Mouse (Mus musculus) spleen, postnatal 36 days (tissue): ENCODE data around the gene Drg1.
A peak's percentile ranks its signal among the peaks of the same experiment; 100 is the strongest.
"Not testable (repeated sequence)": the region's sequence is repeated elsewhere in the genome, so short reads cannot be mapped to it uniquely, and the experiment has no call there.

Source experiments
- DNase-seq, 2 experiments: peaks; one replicate each; pipeline ENCODE4 v3.0.0; 2022; ENCODE audit warnings: low spot score in 2 of 2, mixed read lengths in 1 of 2

Gene Drg1

DNA sequence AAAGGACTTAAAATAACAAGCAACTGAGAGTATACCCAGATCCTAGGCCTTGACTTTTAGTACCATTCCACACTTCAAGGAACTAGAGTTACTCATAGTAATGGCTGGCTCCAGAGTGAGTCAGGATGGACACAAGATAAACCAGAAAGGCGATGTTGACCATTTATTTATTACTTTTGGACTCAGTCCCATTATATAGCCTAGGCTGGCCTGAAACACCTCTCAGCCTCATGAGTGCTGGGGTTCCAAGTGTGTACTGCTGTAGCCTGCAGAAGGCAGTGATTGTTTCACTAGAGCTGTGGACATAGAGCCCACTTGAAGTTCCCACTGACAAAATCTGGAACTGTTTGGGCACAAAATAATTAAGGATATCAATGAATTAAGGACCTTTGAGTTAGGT, 53.7 kb downstream of the Drg1 start:
- no peak for DNase-seq

DNA sequence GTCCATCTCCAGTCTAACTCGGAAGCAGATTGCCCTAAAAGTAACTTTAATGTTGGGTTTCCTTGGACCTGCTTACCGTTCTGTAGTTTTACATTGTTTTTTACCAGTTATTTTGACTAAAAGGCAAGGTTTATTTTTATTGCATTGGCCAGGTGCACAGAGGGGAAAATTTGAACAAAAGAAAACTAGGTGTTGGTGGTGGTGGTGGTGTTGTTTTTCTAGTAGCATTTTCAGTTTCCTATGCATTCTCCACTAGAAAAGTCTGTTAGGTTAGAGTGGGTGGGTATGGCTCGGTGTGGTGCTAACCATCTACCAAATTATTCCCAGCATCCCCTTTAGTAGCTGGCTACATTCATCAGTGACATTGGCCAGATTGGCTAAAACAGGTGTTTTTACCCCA, 59.4 kb downstream of the Drg1 start:
- no peak for DNase-seq

DNA sequence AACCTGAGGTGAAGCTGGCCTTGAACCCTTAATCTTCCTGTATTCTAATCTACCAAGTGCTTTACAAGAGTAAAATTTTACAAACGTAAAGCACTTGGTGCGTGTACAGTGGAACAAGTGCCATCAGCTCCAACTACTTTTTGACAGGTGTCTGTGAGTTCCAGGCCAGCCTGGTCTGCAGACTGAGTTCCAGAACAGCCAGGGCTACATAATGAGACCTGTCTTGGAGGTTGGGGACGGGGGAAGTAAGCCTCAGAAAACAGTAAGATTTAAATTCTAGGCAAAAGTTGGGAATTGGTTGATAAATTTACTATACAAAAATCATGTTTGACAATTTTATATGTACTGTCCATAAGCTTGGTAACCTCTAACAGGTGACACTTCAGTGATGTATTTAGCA, 61.0 kb downstream of the Drg1 start:
- no peak for DNase-seq

DNA sequence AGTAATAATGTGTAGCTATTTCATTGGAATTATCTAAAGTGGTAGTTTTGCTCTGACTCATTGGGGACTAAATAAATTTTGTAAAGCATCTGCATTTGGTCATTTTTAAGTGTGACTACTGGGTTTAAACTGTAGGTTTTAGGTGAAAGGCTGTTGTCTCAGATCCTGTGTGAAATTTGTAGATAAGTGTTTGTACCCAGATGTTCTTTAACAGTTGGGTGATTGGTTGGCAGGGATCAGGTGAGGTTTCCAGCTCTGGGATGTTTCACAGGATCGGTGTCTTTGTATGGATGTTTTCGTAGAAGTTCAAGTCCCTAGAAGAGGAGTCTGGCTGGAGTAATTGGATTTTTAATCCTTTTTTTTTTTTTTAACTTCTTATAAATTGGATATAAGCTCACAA, 62.4 kb downstream of the Drg1 start:
- DNase-seq = no peak

DNA sequence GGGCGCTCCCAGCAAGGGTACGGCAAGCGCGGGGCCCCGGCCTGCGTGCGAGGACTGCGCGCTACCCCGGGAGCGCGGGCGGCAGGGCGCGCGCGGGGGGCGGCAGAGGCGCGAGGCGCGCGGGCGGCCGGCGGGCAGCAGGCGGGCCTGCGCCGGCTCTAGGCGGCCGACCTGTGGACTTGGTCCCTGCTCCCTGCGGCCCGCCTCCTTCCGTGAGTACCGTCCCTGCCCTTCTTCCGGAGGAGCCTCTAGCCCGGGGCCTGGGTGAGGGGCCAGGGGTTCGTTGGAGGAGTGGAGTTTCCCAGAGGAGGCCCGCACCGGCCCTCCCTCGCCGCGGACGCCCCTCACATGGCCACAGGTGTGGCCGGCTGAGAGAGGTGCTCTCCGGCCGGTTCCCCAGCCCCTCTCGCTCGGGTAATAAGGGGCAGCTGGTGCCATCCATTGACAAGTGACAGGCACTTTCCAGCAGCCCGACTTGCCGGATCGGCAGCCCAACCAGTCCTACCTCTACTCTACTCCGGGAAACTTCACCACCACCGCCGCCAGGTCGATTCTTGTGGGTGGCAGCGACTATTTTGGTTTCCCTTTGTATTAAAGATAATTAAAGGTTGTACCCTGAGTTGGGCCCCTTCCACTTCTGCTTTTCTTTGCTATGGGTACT, 63.3 kb downstream of the Drg1 start:
- DNase-seq = peak; percentile 71 to 81

DNA sequence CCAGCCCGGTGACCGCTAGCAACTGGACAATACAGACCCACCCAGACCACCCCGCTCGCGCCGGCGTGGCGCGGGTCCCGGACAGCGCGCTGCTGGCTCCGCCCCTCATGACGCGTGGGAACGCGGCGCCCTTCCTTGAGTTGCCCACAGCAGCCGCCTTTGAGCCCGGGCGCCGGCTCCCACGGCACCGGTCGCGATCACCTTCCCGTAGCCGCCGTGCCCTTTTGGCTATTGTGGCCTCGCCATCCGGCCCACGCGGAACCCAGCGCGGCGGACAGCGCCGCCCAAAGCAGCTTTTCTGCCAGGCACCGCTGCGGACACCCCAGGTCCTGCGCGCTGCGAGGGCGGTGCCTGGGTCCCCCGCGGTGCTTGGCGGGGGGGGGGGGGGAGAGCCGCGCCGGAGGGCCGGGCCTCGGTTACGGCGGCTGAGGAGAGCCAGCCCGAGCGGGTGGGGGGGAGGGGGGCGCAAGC, 63.9 kb downstream of the Drg1 start, which contains the start of gene Eif4enif1:
Gene Eif4enif1 (plus strand): TSS at position 162 of the 471 bp plus-strand sequence.
- peak; percentile 76 to 84 for DNase-seq

DNA sequence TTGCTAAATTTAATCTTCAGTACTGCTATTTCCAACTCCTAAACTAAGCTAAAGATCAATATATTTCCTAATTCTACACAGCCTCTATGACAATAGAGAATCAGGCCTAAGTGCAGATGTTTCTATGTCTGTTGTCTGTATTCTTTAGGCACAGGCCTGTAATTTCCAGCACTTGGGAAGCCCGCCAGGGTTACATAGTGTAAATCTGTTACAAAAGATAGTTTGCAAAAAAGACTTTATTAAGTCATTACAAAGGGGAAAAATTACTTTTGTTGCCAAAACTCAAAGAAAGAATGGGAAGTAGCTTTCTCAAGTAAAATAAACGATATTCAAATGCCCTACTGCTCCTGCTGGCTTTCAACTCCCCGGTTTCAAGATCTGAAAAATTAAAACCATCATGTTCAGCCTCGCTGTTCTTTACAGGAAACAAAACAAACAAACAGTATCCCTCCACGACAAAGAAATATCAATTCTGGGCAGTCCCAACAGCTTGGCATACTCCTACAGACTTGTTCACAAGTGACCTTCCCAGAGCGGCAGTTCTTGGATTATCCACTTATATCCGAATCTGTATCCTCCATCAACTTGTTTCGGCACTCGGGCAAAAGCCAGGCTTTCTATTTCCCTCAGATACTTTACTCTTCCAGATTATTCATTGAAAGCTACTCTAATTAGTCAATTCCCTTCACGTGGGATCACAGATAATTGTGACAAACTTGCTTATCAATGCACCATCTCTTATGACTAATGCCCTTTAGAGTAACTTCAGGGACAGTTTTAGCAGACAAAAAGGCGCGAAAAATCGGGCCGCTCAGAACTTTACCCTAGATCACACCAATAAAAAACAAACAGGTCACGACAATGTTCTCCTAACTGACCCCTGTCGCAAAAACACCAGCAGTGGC, 64.6 kb downstream of the Drg1 start:
- DNase-seq = no peak

DNA sequence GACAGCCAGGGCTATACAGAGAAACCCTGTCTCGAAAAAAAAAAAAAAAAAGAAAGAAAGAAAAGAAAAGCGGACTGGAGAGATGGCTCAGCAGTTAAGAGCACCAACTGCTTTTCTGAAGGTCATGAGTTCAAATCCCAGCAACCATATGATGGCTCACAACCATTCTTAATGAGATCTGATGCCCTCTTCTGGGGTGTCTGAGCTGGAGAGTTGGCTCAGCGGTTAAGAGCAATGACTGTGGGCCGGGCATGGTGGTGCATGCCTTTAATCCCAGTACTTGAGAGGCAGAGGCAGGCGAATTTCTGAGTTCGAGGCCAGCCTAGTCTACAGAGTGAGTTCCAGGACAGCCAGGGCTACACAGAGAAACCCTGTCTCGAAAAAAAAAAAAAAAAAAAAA, 65.6 kb downstream of the Drg1 start:
- not testable (repeated sequence) for DNase-seq

DNA sequence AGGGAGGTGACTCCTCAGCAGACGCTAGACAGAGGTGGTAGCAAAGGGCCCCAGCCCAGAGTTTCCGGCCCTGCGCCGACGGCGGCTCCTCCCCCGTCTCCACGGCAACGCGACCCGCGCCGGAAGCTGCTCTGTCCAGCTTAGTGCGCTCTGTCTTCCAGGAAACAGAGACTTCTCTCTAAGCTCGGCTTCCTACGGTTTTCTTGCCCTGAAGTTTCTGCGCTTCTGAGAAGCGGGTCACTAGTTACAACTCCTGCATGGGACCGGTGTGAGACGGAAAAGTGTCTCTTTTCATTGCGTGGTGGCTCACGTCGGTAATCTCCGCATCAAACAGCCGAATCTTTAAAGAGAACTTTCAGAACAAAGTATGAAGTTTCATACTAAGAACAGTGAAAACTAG, 72.9 kb downstream of the Drg1 start, which contains the start of gene Sfi1:
Gene Sfi1 (minus strand): TSS at position 101 of the 400 bp plus-strand sequence.
- DNase-seq = no peak

DNA sequence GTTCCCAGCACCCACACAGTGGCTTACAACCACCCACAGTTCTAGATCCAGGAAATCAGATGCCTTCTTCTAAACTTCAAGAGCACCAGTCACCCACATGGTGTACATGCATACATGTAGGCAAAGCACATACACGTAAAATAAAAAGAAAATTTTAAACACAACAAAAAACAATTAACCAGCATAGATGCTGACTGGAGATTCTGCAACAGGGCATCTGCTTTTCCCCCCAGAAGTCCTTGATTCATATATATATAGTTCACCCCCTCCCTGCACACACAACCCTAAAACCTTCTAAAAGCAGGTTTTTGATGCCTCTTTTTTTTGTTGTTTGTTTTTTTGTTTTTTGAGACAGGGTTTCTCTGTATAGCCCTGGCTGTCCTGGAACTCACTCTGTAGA, 83.5 kb downstream of the Drg1 start:
- peak in 1 of 2 experiments; percentile 23 for DNase-seq

DNA sequence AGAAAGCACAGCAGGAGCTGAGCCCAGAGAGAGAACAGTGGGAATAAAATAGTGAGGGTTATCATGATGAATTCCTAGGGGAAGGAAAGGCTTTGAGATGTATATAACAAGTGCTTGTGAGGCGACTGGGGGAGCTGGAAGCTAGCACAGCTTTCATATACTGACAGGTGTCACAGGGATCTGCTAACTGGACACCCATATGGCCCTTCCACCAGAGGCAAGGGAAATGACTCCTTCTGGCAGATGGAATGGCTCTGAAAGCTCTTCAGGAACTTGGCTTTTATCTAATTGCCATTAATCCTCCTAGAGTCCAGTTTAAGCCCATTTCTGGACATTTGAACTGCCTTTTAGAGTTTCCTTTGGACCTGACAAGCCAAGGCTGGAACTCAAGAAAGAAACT, 84.2 kb downstream of the Drg1 start:
- DNase-seq = not testable (repeated sequence)

DNA sequence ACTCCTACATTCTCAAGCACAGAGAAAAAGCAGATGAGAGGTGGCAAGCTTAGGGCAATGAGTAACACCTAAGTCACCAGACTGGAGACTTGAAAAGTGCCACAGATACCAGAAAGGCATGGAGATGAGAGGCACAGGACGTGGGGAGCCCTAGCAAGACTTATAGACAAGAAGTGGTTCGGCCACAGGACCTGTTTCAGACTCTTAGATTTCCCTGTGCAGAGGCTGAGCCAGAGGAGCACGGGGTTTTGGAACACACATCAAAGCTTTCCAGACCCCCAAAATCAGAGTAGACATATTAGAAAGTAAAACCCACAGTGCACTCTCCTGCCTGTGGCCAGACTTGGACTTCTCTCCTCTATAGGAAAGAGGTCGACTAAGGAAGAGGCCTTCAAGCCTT, 85.0 kb downstream of the Drg1 start:
- peak; percentile 76 to 78 for DNase-seq

DNA sequence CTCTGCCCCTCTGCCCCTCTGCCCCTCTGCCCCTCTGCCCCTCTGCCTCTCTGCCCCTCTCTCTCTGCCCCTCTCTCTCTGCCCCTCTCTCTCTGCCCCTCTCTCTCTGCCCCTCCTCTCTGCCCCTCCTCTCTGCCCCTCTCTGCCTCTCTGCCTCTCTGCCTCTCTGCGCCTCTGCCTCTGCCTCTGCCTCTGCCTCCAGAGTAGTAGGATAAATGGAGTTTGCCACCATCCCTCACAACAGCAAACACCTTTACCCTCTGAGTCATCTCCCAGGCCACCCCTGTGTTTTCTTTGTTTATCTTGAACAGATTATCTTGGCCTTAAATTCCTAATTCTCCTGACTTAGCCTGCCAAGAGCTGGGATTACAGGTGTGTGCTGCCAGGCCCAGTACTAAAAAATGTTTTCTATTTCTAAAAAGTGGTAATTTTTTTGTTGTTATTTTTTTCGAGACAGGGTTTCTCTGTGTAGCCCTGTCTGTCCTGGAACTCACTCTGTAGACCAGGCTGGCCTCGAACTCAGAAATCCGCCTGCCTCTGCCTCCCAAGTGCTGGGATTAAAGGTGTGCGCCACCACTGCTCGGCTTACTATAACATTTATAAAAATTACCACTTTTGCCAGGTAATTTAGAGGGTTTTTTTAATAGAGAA, 85.6 kb downstream of the Drg1 start:
- peak in 1 of 2 experiments; percentile 7 for DNase-seq

DNA sequence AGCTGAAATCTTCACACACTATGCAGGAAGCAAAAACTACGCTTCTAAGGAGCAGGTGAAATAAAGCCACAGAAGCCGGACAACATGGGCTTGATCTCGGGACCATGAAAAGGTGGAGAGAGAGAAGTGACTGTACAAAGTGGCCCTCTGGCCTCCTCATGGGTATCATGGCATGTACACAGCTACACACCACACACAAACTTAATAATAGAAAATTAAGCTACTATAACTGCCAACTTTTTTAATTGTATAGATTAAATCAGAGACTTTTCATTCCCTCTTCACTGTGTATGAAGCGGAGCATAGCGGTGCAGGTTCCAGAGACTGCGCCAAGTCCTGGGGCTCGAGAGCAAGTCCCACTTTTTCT, 86.5 kb downstream of the Drg1 start:
- DNase-seq = peak; percentile 43 to 59

DNA sequence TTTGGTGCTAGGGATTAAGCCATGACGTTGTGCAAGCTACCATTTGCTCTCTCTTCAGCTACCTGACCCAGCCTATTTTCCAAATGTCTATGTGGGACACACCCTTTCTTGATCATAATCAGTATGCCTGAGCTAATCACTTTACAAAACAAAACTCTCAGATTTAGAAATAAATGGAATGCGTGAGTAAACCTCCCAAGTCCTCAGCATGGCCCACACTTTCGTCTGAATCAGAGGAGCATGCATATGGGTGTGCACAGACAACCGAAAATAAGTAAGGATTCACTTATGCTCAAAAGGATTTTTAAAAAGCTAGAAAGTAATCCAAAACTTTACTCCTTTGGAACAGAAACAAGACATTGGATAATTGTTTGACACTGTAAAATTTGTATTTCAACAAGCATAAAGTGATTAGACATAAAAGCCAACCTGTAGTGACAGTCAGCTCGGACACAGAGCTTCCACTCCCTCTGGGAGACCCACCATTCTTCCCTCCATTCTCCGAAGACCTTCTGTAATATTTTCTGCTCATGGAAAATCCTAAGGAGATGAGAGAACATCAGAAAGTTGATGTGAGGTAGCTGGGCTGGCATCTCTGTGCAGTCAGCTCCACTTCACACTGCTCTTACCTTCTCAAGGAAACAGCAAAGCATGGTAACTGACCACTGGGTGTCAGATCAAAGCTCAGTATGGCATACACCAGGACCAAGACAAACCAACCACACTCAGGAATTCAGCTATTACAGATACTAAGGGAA, 87.1 kb downstream of the Drg1 start:
- peak; percentile 63 to 66 for DNase-seq

DNA sequence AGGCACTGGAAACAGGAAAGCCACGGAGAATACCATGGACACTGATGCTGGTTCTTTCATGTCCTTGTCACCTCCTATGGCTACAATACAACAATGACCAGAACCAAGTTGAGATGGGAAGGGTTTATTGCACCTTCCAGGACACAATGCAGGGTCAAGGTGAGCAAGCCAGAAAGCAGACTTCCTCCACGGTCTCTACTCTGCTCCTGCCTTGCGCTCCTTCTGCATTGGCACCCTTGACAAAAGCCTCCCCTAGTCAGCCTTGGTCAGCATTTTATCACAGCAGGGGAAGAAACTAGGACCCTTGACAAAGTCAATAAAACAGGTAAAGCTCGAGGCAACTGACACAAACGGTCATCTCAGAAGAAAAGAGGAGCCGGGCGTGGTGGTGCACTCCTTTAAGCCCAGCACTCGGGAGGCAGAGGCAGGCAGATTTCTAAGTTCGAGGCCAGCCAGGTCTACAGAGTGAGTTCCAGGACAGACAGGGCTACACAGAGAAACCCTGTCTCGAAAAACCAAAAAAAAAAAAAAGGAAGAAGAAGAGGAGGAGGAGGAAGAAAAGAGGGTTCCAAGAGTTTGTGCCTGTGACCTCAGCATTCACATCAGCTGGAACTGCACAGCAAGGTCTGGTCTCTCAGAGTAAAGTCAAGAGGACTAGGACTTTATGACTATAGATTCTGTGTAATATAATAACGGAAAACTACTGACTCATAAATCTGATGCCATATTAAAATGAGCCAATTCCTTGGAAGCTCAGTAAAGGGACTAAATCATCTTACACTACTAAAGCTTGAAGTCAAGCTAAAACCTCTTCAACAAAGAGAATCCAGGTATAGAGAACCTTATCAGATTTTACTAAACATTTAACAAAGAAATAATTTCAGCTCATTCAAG, 92.5 kb downstream of the Drg1 start:
- peak; percentile 72 to 77 for DNase-seq

DNA sequence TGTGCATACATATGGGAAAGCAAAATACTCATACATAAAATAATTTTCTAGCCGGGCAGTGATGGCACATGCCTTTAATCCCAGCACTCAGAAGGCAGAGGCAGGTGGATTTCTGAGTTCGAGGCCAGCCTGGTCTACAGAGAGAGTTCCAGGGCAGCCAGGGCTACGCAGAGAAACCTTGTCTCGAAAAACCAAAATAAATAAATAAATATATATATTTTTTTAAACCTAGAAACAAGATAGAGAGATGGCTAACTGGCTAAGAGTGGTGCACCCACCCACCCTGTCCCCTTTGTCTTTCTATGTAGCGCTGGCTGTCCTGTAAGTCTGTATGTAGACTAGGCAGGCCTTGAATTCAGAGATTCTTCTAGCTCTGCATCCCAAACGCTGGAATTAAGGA, 93.7 kb downstream of the Drg1 start:
- not testable (repeated sequence) for DNase-seq

DNA sequence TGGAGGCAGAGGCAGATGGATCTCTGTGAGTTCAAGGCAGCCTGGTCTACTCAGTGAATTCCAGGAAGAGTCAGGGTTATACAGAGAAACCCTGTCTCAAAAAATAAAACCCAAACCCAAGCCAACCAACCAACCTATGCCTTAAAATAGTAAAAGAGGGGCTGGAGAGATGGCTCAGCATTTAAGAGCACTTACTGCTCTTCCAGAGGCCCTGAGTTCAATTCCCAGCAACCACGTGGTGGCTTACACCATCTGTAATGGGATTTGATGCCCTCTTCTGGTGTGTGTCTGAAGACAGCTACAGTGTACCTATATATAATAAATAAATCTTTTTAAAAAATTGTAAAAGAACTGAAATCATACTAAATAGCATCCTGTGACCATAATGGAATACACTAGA, 94.3 kb downstream of the Drg1 start:
- DNase-seq = peak; percentile 69 to 71

DNA sequence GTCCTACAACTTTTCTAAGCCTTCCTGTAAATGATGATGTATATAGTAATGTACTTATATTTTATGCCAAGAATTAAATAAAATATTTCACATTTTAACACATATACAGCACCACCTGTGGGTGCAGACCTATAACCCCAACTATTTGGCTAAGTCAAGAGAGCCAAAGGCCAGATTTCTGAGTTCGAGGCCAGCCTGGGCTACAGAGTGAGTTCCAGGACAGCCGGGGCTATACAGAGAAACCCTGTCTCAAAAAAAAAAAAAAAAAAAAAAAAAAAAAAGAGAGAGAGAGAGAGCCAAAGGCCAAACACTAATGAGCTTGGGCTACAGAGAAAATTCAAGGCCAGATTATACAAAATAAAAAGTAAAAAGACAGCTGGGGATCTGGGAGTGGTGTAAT, 97.2 kb downstream of the Drg1 start:
- peak; percentile 20 to 54 for DNase-seq

DNA sequence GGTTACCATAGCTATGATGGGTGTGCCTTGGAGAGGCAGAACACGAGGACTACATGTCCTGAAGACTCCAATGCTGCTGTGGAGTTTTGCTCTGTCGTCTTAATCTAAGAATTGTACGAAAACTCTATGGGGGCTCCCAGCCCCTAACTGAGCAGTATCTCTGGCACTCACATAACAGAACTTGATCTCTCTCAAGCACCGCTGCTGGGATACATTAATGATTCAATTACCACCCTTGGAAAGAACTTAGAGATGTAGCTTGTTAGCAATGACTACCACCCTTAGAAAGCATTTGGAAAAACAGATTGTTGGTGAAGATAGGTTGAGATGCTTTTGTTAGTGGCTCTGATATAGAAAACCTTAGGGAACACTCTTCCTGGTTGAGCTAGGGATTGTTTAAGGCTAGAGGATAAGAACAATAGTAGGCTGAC, 98.6 kb downstream of the Drg1 start:
- DNase-seq = peak; percentile 56 to 57
